Mouse (Mus musculus): ENCODE data around the gene Ggct.

Gene Ggct

DNA sequence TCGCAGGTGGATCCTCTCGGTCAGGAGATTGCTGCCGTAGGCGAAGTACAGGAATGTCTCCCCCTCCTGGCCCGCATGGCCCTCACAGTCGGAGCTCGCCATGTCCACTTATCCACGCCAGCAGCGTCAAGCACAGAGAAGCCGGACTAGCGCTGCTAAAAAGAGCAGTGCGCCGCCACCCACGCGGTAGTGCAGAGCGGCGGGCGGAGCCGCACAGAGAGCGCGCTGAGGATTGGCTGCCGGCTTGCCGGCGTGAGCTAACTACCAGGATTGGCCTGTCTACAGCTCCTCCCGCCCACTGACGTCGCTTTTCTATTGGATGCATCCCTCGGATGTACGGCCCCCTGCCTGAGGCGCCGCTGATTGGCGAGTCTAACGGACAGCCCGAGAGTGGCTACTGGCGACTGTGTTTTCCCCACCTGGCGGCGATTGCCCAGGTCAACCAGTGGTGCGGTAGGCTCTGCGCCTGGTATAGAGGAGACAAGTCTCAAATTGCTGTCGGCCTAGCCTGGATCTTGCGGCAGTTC is at the start of gene Ggct:
TSS of gene Ggct (minus strand) at position 217 of the 527 bp plus-strand sequence.
- peak; percentile 84 to 95 for DNase-seq (ENCODE audit: low spot score in 2 of 2)

DNA sequence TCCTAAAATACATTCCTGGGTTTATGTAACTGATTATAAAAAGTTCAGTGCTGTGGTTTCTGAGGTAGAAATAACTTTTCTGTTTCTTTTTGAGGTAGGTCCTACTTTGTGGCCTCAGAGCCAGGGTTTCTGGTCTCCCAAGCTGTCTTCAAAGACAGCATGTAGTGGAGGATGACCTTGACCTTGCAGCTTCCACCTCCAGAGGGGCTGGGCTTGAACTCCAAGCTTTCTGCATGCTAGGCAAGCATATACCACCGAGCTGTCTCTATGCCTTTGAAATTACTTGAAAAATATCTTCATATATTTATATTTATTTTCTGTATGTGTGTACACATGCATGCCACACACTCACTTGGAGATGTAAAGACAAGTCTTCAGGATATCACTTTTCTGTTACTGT is 47.3 kb upstream of the Ggct start:
- no peak for DNase-seq (ENCODE audit: low spot score in 2 of 2)

- no peak for DNase-seq (ENCODE audit: low spot score in 2 of 2)
These were observed 46.7 kb upstream of the Ggct start for GRCm38 (mm10) chr6:55039446-55039783.

GRCm38 (mm10) chr6:55038671-55039445 is 46.1 kb upstream of the Ggct start:
- DNase-seq (ENCODE audit: low spot score in 2 of 2) = peak in 1 of 2 experiments; percentile 11

GRCm38 (mm10) chr6:55037799-55038670 is 45.3 kb upstream of the Ggct start, which contains the start of gene Gars:
Gars (plus strand) TSS chr6:55038007.
- peak; percentile 78 to 80 for DNase-seq (ENCODE audit: low spot score in 2 of 2)

GRCm38 (mm10) chr6:55036731-55037130 is 44.0 kb upstream of the Ggct start:
- no peak for DNase-seq (ENCODE audit: low spot score in 2 of 2)

DNA sequence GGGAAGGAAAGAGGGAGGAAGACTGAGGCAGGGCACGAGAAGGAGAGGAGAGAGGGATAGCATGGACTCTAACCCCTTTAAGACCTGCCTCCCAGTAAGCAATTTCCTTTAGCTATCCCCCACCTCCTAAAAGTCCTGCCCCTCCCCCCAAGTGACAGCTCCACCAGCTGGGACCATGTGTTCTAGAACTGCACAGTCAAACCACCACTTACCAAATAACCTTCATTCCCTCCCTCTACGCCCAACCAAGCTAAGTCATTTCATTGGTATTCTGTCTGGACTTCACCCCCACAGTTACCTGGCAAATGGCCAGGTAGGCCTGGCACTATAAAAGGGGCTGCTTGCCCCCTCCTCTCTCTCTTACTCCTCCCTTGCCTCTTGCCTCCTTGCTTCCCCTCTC is 34.9 kb upstream of the Ggct start:
- no peak for DNase-seq (ENCODE audit: low spot score in 2 of 2)

GRCm38 (mm10) chr6:55021806-55022205 is 29.1 kb upstream of the Ggct start:
- no peak for DNase-seq (ENCODE audit: low spot score in 2 of 2)

DNA sequence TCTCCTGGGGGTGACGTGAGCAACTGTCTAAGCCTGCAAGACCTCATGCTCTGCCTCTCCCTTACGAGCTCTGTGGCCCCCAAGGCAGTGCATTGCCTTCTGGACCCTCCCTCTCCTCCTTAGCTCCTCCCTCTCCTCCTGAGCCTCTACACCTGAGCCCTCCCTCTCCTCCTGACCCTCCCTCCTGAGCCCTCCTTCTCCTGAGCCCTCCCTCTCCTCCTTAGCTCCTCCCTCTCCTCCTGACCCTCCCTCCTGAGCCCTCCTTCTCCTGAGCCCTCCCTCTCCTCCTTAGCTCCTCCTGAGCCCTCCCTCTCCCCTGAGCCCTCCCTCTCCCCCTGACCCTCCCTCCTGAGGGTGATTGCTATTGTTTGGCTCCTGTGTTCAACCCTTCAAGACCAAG is 25.7 kb upstream of the Ggct start:
- no peak for DNase-seq (ENCODE audit: low spot score in 2 of 2)

- DNase-seq (ENCODE audit: low spot score in 2 of 2) = peak in 1 of 2 experiments; percentile 13
These were observed 24.2 kb upstream of the Ggct start for GRCm38 (mm10) chr6:55016710-55017583.

- DNase-seq (ENCODE audit: low spot score in 2 of 2) = peak; percentile 19 to 29
These were observed 23.5 kb upstream of the Ggct start for GRCm38 (mm10) chr6:55016236-55016635.

DNA sequence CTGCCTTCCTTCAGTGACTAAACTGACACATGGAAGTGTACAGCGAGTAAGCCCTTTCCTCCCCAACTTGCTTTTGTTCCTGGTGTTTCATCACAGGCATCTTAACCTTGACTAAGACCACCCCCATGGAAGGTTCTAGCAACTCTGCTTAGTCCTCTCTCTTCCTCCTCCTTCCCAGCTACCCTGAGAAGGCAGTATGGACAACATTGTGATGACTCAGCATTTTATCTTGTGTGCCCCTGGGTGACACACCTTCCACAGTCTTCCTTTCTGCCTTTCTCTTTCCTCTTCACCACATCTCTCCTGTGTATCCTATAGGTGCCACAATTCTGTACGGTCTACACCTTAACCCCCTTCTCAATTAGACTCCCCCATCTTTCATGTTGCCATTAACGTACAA is 21.4 kb upstream of the Ggct start:
- no peak for DNase-seq (ENCODE audit: low spot score in 2 of 2)

- DNase-seq (ENCODE audit: low spot score in 2 of 2) = no peak
These were observed 19.8 kb upstream of the Ggct start for GRCm38 (mm10) chr6:55012516-55012915.

GRCm38 (mm10) chr6:55010330-55011091 is 17.8 kb upstream of the Ggct start:
- DNase-seq (ENCODE audit: low spot score in 2 of 2) = no peak

DNA sequence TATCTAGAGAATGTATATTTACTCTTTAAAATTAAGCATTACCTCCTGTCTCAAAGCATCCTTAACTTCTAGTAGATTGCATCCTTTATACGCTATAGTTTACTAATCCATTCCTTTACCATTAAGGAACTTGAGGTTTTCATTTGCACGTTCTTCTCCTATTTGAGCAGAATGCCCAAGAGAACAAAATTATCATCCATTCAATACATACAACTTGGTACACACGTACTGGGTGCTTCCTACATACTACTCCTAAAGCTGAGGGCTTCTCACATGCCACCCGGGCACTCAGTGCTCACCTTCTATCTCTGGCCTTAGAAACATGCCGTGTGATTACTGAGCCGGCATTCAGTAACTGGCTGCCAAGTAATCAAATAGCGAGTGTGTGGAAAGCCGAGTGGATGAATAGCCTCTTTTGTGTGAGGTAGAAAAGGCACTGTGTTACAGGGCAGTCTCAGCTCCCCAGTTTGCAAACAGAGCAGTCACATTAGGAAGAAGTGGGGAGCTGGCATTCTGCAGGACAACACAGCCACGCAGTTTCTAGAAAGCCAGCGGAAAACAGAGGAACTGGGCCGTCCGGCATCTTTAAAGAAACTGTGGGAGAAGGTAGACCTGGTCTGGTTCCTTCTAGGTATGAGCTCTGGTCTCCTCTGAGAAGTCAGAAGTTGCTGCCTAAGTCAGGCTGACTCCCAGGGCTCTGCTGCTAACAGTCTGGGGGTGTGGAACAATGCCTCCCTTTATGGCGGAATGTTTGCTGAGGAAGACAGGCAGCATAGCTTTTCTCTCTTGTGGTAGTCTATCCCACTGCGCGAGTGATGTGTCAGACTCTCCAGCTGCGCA is 16.9 kb upstream of the Ggct start:
- DNase-seq (ENCODE audit: low spot score in 2 of 2) = no peak

GRCm38 (mm10) chr6:55008401-55008800 is 15.7 kb upstream of the Ggct start:
- no peak for DNase-seq (ENCODE audit: low spot score in 2 of 2)

DNA sequence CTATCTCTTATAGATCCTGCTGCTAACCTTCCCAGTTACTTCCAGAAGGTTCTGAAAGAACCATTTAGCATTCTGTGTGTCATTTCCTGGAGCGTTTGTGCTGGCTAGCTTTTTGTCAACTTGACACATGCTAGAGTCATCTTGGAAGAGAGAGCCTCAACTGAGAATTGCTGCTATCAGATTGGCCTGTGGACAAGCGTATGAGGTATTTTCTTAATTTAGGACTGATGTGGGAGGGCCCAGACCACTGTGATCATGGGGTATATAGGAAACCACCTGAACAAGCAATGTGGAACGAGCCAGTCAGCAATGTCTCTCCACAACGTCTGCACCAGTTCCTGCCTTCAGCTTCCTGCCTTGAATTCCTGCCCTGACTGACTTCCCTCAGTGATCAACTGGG is 10.8 kb upstream of the Ggct start:
- DNase-seq (ENCODE audit: low spot score in 2 of 2) = no peak

DNA sequence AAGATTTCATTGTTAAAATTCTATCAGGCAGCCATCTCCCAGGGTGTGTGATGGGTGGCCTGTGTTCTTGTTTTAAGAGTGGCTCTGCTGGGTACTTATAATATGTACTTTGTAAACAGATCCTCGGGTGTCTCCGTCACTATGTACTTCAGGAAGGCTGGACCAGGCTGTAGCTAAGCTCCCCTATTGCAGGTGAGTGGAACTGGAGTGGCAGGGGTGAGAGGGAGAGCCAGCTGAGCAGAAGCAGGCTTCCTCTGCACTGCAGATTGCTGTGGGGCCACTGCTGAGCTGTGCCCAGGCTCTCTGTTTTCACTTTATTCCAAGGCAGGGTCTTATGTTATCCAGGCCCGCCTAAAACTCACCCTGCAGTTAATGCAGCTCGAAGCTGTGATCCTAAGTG is 9.7 kb upstream of the Ggct start:
- no peak for DNase-seq (ENCODE audit: low spot score in 2 of 2)

GRCm38 (mm10) chr6:55001320-55001719 is 8.6 kb upstream of the Ggct start:
- no peak for DNase-seq (ENCODE audit: low spot score in 2 of 2)

- no peak for DNase-seq (ENCODE audit: low spot score in 2 of 2)
These were observed 5.0 kb upstream of the Ggct start for GRCm38 (mm10) chr6:54997726-54998125.
